Mouse (Mus musculus): ENCODE results near the gene Gm20458. TPM values are rescaled to one million over a fixed set of nuclear protein-coding genes. Genes with fewer than 3 reads are reported as not detected.

The Gm20458 gene
- polyA plus RNA-seq, 1 experiment from 2014 or later, result 3.1 TPM

DNA sequence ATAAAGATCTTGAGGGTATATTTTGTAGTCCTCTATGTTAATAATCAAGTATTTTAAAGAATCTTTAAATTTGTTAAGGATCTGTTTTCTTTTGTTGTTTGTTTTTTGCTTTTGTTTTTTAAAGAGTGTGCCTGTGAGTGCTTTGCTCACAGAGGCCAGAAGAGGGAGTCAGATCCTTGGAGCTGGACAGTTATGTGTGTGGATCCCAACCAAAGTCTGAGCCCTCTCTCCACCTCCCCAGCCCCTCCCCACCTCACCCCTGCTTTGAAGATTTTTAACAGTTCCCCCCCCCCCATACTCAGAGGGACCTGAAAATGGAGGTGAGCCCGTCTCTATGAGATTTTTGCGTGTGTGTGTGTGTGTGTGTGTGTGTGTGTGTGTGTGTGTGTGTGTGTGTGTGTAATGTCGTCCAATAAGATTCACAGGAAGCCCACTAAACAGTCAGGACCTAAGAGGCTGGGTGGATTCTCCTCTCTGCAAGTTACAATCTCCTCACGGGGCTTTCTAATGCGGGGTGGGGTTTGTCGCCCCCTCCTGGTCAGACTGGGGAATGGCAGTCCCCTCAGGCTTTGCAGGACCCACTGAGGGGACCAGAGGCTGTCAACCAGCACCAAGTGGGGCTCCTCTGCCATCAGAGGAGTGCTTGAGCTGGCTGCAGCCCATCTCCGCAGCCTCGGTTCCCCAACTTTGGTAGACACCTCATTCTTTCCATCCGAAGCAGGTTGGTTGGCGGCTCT is 56.9 kb downstream of the Gm20458 start:
- WGBS, result 30% methylated on average over 10 of the region's 10 CpGs
- no peak overlapping the region for H3K4me3 ChIP-seq
- peaks cover 16% of the 10 kb centered on the region for H3K4me1 ChIP-seq
- H3K27ac ChIP-seq (replicated peaks), result no peak overlapping the region
- no peaks in the 10 kb centered on the region for H3K36me3 ChIP-seq (replicated peaks)
- peaks cover 13% of the 10 kb centered on the region for H3K27me3 ChIP-seq (replicated peaks; ENCODE audit: low read depth, poor library complexity, severe bottlenecking)
- 0 out of 2 replicates have a peak, but pooled peaks cover 5% of the 10 kb centered on the region for H3K9me3 ChIP-seq
- peak; percentile 73 for DNase-seq (ENCODE audit: low spot score)

DNA sequence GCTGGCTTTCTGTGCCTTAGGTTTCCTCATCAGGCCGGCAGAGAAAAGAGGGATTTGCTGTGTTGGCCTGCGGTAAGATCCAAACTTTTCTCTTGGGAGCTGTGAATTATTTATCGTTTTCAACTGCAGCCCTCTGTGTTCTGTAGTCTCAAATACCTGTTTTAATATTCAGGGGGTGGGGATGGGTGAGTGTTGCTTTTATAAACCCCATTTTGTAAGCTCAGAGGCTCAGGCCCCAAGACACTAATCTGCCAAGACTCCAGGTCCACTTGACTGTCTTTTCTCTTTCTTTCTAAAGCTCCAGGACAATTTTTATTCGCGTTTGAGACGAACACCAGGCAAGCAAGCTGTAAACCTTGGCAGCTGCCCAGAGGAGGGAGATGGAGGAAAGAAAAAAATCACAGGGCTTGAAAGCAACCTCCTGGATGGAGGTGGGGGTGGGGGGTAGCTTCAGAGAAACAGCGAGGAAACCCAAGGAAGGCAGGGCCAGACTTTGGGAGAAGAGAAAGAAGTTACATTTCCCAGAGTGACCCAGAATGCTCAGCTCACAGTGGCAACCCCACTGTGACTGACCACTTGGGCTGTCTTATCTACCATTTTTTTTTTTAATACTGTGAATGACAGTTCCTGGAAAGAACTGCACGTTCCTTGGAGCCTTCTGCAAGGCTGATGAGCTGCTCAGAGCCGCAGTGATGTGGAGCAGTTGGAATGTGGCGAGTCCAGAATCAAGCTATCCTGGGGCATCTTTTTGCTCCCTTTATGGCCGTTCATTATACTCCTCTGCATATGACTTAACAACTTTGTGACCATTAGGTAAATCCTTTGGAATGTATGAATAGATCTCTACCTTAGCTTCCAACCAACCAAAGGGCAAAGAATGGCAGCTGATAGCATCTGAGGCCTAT is 57.8 kb downstream of the Gm20458 start:
- Histone ChIP-seq H3K9me3 (0 out of 2 replicates have a peak, but pooled peaks cover 5% of the 10 kb centered on the region), H3K27ac (replicated peaks) (no peak overlapping the region), H3K4me3 (no peak overlapping the region), H3K4me1 (peaks cover 16% of the 10 kb centered on the region), H3K36me3 (replicated peaks) (no peaks in the 10 kb centered on the region), H3K27me3 (replicated peaks; ENCODE audit: low read depth, poor library complexity, severe bottlenecking) (peaks cover 17% of the 10 kb centered on the region)
- DNase-seq (ENCODE audit: low spot score), result no peak
- WGBS, result 68% methylated on average over 11 of the region's 11 CpGs

DNA sequence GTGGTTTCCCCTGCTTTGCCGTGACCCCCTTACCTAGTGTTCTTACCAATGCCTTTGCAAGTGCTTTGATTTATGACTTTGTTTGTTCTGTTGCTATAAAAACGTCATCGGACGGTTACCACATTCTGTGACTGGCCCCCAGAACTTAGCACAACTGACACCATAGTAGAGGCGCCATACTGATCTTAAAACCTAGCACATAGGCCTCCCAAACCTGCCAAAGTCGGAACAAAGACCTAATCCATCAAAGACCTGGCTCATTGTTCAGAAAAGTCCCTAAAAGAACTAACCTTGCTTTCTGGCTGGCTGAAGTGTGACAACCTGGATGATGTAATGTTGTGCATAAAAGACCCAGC is 58.4 kb downstream of the Gm20458 start:
- WGBS, result 80% methylated on average over 6 of the region's 6 CpGs
- DNase-seq (ENCODE audit: low spot score), result no peak
- no peaks in the 10 kb centered on the region for H3K36me3 ChIP-seq (replicated peaks)
- H3K4me1 ChIP-seq, result peaks cover 16% of the 10 kb centered on the region
- 0 out of 2 replicates have a peak, but pooled peaks cover 5% of the 10 kb centered on the region for H3K9me3 ChIP-seq
- H3K27ac ChIP-seq (replicated peaks), result no peak overlapping the region
- H3K4me3 ChIP-seq, result no peak overlapping the region
- peaks cover 19% of the 10 kb centered on the region for H3K27me3 ChIP-seq (replicated peaks; ENCODE audit: low read depth, poor library complexity, severe bottlenecking)

DNA sequence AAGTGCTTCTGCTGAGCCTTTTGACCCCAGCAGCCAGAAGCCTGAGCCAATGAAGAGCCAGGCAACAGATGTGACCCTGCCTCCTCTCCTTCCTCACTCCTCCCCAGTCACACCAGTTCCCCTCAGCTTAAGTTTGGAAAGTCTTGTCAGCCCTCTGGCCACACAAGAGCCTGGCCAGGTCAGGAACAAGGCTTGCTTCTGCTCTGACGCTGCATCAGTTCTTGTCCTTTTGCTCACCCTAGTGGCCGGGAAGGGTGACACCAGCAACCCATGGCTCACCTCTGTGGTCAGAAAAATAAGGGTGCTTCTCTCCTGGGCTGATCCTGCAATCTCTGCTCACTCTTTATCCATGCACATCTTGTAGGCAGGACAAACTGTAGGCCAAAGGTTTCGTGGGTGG is 60.0 kb downstream of the Gm20458 start:
- DNase-seq (ENCODE audit: low spot score), result peak; percentile 53
- Histone ChIP-seq H3K27ac (replicated peaks) (no peak overlapping the region), H3K27me3 (replicated peaks; ENCODE audit: low read depth, poor library complexity, severe bottlenecking) (peaks cover 19% of the 10 kb centered on the region), H3K4me3 (no peak overlapping the region), H3K9me3 (0 out of 2 replicates have a peak, but pooled peaks cover 10% of the 10 kb centered on the region), H3K36me3 (replicated peaks) (no peaks in the 10 kb centered on the region), H3K4me1 (peaks cover 16% of the 10 kb centered on the region)
- 7% methylated on average over 3 of the region's 3 CpGs for WGBS

DNA sequence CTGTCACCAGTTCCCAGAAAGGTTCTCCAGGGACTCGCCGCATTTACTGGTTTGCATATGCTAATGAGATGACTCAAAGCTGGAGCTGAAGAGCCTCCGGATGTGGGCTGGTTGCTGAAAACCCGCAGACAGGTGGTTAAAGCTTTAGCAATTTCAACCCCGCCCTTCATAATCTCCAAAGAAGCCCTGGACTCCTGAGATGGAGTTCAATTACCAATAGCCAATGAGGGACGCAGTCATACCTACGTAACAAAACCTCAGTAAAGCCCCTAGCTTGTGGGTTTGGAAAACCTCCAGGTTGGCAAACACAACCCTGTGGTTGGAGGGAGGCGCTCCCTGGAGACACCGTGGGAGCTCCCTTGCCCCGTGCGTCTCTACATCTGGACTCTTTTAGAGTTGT is 61.1 kb downstream of the Gm20458 start:
- Histone ChIP-seq H3K27me3 (replicated peaks; ENCODE audit: low read depth, poor library complexity, severe bottlenecking) (peaks cover 19% of the 10 kb centered on the region), H3K4me3 (no peak overlapping the region), H3K36me3 (replicated peaks) (no peaks in the 10 kb centered on the region), H3K27ac (replicated peaks) (no peak overlapping the region), H3K9me3 (peaks cover 11% of the 10 kb centered on the region; the same call in 1 of the 2 replicates), H3K4me1 (peaks cover 16% of the 10 kb centered on the region)
- no peak for DNase-seq (ENCODE audit: low spot score)
- WGBS, result 16% methylated on average over 11 of the region's 11 CpGs

DNA sequence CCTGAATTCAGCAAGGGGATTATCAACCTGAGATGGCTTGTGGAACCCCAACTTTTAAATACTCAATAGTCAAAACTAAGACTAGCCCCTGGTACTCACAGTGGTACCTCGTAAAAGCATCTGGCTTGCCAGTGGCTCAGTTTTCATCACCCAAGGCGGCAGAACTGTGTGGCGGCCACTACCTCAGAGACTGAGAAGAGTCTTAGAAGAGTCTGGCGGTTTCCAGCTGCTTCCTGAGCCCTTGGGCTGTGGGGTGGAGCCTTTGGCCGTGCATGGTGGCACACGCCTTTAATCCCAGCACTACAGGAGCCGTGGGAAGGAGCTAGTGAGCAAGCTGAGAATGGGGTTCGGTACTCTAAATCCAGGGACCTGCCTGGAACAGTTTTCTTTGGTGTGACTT is 61.5 kb downstream of the Gm20458 start:
- H3K27ac ChIP-seq (replicated peaks), result no peak overlapping the region
- H3K36me3 ChIP-seq (replicated peaks), result no peaks in the 10 kb centered on the region
- H3K27me3 ChIP-seq (replicated peaks; ENCODE audit: low read depth, poor library complexity, severe bottlenecking), result peaks cover 19% of the 10 kb centered on the region
- peaks cover 16% of the 10 kb centered on the region for H3K4me1 ChIP-seq
- peaks cover 12% of the 10 kb centered on the region; the same call in 1 of the 2 replicates for H3K9me3 ChIP-seq
- no peak overlapping the region for H3K4me3 ChIP-seq
- no peak for DNase-seq (ENCODE audit: low spot score)
- 21% methylated on average over 8 of the region's 8 CpGs for WGBS

DNA sequence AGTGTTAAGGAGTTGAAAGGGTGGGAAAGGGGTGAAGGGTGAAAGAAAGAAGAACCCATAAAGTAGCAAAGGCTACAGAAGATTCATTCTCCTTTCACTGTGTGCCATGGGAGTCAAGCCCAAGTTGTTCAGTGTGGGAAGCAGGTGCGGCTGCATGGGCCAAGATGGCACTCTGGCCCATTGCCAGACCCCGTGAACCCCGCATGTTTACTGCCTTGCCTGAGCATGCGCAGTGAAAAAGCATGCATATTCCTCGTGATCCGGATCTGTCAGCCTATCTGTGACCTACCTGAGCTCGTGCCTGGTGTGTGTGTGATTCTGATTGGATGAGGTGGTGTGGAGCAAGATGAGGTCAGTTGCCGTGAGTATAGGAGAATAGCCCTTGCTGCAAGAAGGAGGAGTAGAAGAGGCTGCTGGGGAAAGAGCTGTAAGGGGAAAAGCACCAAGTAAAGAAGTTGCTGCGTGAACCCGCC is 62.6 kb downstream of the Gm20458 start:
- WGBS, result 86% methylated on average over 10 of the region's 10 CpGs

DNA sequence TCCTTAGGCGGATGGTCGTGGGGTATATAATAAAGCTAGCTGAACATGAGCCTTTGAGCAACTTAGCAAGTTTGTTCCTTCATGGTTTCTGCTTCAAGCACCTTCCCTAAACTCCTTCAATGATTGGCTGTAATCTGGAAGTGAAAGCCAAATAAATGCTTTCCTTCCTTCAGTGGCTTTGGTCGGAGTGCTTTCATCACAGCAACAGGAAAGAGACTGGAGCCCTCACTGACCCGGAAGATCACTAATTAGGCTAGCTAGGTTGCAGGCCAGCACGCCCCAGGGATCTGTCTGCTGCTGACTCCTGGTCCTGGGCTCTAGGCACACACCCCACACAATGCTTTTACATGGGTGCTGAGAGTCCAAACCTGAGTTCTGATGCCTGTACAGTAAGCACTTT is 67.8 kb downstream of the Gm20458 start:
- H3K9me3 ChIP-seq, result peaks cover 12% of the 10 kb centered on the region; the same call in 1 of the 2 replicates
- no peak overlapping the region for H3K4me3 ChIP-seq
- no peak for DNase-seq (ENCODE audit: low spot score)
- H3K36me3 ChIP-seq (replicated peaks), result no peaks in the 10 kb centered on the region
- H3K27me3 ChIP-seq (replicated peaks; ENCODE audit: low read depth, poor library complexity, severe bottlenecking), result 0 out of 2 replicates have a peak, but pooled peaks cover under 1% of the 10 kb centered on the region
- H3K27ac ChIP-seq (replicated peaks), result no peak overlapping the region
- WGBS, result 54% methylated on average over 5 of the region's 5 CpGs
- H3K4me1 ChIP-seq, result peaks cover 5% of the 10 kb centered on the region; the same call in 1 of the 2 replicates

More for the DNA sequence above, 62.6 kb downstream of the Gm20458 start:
- H3K27ac ChIP-seq (replicated peaks), result no peak overlapping the region
- H3K4me1 ChIP-seq, result peaks cover 18% of the 10 kb centered on the region
- DNase-seq (ENCODE audit: low spot score), result no peak
- H3K4me3 ChIP-seq, result no peak overlapping the region
- peaks cover 12% of the 10 kb centered on the region; the same call in 1 of the 2 replicates for H3K9me3 ChIP-seq
- H3K27me3 ChIP-seq (replicated peaks; ENCODE audit: low read depth, poor library complexity, severe bottlenecking), result peaks cover 19% of the 10 kb centered on the region
- H3K36me3 ChIP-seq (replicated peaks), result no peaks in the 10 kb centered on the region

DNA sequence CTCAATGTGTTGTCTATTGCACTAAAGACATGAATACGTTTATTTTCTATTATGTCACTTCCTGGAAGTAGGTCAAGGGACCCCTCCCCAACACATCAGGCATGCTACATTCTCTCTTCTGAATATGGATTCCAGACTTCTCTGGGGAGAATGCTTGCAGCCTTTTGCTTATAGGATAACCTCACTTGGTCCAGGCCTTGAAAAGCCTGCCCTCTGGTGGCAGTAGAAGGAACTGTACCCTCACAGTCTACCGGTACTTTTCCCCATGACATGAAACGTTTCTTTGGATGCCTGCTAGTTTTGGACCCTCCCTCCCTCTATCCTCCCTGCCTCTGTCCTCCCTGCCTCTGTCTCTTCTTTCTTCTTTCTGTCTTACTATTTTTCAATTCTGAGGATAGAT is 70.4 kb downstream of the Gm20458 start:
- H3K36me3 ChIP-seq (replicated peaks), result no peaks in the 10 kb centered on the region
- 2% methylated on average over 3 of the region's 3 CpGs for WGBS
- H3K4me1 ChIP-seq, result peaks cover 5% of the 10 kb centered on the region; the same call in 1 of the 2 replicates
- H3K27me3 ChIP-seq (replicated peaks; ENCODE audit: low read depth, poor library complexity, severe bottlenecking), result no peaks in the 10 kb centered on the region
- H3K9me3 ChIP-seq, result peaks cover 7% of the 10 kb centered on the region; the same call in 1 of the 2 replicates
- peak; percentile 77 for DNase-seq (ENCODE audit: low spot score)
- no peak overlapping the region for H3K27ac ChIP-seq (replicated peaks)
- H3K4me3 ChIP-seq, result no peak overlapping the region

DNA sequence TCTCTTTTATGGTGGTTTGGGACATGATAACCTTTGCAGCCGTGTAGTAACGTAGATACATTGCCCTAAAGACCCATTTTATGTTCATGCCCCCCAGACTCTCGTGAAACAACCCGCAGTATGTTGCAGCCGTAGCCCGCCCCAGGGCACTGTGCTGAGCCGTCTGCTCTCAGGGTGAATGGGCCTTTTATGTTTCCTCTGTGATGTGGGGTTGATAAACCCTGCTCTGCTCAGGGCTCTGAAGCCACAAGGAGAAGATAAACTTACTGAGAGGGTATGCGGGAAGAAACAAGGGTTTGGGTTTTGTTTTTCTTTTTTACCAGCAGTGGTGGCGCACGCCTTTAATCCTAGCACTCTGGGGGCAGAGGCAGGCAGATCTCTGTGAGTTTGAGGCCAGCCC is 73.5 kb downstream of the Gm20458 start:
- no peak for DNase-seq (ENCODE audit: low spot score)
- Histone ChIP-seq H3K4me3 (no peak overlapping the region), H3K4me1 (no peaks in the 10 kb centered on the region), H3K27ac (replicated peaks) (no peak overlapping the region), H3K9me3 (no peaks in the 10 kb centered on the region), H3K27me3 (replicated peaks; ENCODE audit: low read depth, poor library complexity, severe bottlenecking) (no peaks in the 10 kb centered on the region), H3K36me3 (replicated peaks) (no peaks in the 10 kb centered on the region)
- WGBS, result 65% methylated on average over 10 of the region's 10 CpGs

DNA sequence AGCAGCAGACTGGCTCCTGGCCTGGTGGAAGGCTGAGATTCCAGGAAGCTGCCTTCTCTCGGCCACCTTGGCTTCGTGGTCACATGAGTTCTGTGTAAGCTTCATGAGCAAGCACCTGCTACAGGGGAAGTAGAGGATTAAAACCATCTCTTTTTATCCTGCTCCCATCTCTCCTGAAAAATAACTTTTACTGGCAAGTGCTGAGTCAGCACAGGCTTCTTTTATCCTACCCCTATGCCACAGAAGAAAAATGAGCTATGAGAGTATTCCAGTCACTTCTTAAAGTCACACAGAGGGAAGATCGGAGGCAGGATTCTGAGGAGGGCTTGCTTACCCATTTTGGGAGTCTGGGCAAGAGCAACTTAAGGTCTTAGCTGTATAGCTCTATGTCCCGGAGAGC is 76.2 kb downstream of the Gm20458 start:
- Histone ChIP-seq H3K27ac (replicated peaks) (no peak overlapping the region), H3K36me3 (replicated peaks) (no peaks in the 10 kb centered on the region), H3K4me3 (no peak overlapping the region), H3K9me3 (no peaks in the 10 kb centered on the region), H3K27me3 (replicated peaks; ENCODE audit: low read depth, poor library complexity, severe bottlenecking) (no peaks in the 10 kb centered on the region), H3K4me1 (peaks cover 13% of the 10 kb centered on the region)
- no peak for DNase-seq (ENCODE audit: low spot score)
- WGBS, result 80% methylated on average over 4 of the region's 4 CpGs
